Mouse (Mus musculus): ENCODE measurements around the gene Rab22a. TPM values are rescaled to one million over a fixed set of nuclear protein-coding genes. Genes with fewer than 3 reads are reported as not detected.

Gene Rab22a
- polyA plus RNA-seq, 1 experiment from 2014 or later: 33.0 TPM

DNA sequence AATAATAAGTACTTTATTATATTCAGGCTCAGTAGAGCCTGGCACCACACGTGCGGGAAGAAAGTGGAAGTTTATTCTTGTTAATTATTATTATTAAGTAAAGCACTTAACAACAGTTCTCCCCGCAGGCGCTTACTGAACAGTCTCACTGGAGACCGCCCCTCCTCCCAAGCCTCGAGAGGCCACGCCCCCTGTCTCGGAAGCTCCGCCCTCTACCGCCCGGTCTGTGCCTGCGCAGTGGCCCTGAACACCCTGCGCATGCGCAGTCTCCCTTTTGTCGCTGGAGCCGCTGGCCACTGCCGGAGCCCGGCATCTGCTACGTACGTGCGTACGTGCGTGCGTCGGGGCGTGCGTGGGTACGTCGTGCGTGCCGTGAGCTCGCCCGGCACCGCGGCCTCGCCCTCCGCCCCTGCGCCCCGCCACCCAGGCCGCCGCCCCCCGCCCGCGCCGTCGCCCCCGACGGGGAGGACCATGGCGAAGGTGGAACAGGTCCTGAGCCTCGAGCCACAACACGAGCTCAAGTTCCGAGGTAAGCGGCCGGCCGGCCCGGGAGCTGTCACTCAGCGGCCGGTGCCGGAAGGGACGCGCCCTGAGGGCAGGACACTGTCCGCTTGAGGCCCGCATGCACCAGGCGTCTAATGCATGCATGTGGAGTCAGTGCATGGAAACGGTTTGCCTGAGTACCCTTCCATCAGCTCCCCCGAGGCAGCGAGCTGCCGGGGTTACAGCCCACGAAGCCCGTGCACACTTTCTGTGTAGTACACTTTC lies 77.8 kb downstream of the Rab22a start, which contains the start of gene Vapb:
Vapb (plus strand) TSS at position 290 of the 768 bp plus-strand sequence.
- Histone ChIP-seq H3K27ac (ENCODE audit: low read depth) (peak within 1 kb of the TSS; percentile 63), H3K9ac (ENCODE audit: low read length) (peak within 1 kb of the TSS; percentile 80), H3K27me3 (replicated peaks; ENCODE audit: control insufficient read depth, insufficient read depth, low read length) (no peaks in the 10 kb centered on the region), H3K9me3 (ENCODE audit: control insufficient read depth, low read length) (no peaks in the 10 kb centered on the region), H3K4me2 (ENCODE audit: low read length) (peak within 1 kb of the TSS; percentile 92), H3K36me3 (ENCODE audit: control insufficient read depth, insufficient read depth, low read length) (0 out of 2 replicates have a peak, but pooled peaks cover 6% of the 10 kb centered on the region), H3K4me3 (ENCODE audit: low read depth, low read length) (peak within 1 kb of the TSS; percentile 69), H3K4me1 (replicated peaks; ENCODE audit: control insufficient read depth, insufficient read depth, low read length) (peaks cover 22% of the 10 kb centered on the region)
- WGBS: 1% methylated on average over 70 of the region's 70 CpGs
- DNase-seq (ENCODE audit: low spot score): peak; percentile 99
- peak; percentile 98 for ATAC-seq (replicated peaks; ENCODE audit: low FRiP score, low TSS enrichment, low read depth)

DNA sequence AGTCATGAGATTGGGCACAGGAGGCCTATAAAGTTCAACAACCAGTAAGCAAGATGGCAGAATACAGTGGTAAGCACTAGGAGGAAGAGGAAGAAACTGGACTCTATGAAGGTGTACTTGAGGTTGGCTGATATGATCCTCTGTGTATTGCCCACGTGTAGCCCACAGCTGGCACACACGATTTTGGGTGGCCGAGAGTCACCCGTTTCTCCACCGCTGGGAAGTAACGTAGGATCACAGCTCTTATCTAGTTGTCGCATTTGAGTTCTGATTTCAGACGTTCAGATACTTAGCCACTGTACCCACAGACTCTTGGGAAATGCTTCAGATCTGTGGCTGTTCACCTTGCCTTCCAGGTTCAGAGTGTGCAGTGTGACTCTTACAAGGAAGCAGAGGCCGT lies 78.7 kb downstream of the Rab22a start:
- H3K9me3 ChIP-seq (ENCODE audit: control insufficient read depth, low read length): no peaks in the 10 kb centered on the region
- no peaks in the 10 kb centered on the region for H3K27me3 ChIP-seq (replicated peaks; ENCODE audit: control insufficient read depth, insufficient read depth, low read length)
- WGBS: 82% methylated on average over 9 of the region's 9 CpGs
- peak overlapping the region; percentile 92 for H3K4me2 ChIP-seq (ENCODE audit: low read length)
- no peak for ATAC-seq (replicated peaks; ENCODE audit: low FRiP score, low TSS enrichment, low read depth)
- no peak overlapping the region for H3K27ac ChIP-seq (ENCODE audit: low read depth)
- peaks cover 30% of the 10 kb centered on the region for H3K4me1 ChIP-seq (replicated peaks; ENCODE audit: control insufficient read depth, insufficient read depth, low read length)
- DNase-seq (ENCODE audit: low spot score): no peak
- H3K9ac ChIP-seq (ENCODE audit: low read length): peak overlapping the region; percentile 80
- peak overlapping the region; percentile 69 for H3K4me3 ChIP-seq (ENCODE audit: low read depth, low read length)
- H3K36me3 ChIP-seq (ENCODE audit: control insufficient read depth, insufficient read depth, low read length): 0 out of 2 replicates have a peak, but pooled peaks cover 6% of the 10 kb centered on the region

DNA sequence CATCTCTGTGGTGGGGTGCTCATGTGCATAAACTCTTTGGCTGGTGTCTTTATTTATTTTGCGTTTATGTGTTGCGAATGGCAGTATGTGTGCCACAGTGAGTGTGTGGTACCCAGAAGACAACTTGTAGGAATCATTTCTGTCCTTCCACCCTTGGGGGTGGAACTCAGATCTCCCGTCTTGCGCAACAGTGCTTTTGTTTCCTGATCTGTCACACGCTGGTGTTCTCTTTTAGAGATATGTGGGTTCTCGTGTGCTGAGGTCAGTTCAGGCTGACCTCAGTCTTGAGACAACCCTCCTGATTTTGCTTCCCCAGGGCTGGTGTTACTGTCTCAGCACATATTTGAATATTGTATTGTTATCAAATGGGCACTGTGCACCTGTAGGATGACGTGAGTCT lies 79.5 kb downstream of the Rab22a start:
- 93% methylated on average over 7 of the region's 7 CpGs for WGBS
- H3K9me3 ChIP-seq (ENCODE audit: control insufficient read depth, low read length): no peaks in the 10 kb centered on the region
- no peak overlapping the region for H3K9ac ChIP-seq (ENCODE audit: low read length)
- no peak overlapping the region for H3K4me2 ChIP-seq (ENCODE audit: low read length)
- ATAC-seq (replicated peaks; ENCODE audit: low FRiP score, low TSS enrichment, low read depth) (no peak), DNase-seq (ENCODE audit: low spot score) (no peak)
- H3K4me1 ChIP-seq (replicated peaks; ENCODE audit: control insufficient read depth, insufficient read depth, low read length): peaks cover 37% of the 10 kb centered on the region
- no peak overlapping the region for H3K27ac ChIP-seq (ENCODE audit: low read depth)
- H3K27me3 ChIP-seq (replicated peaks; ENCODE audit: control insufficient read depth, insufficient read depth, low read length): no peaks in the 10 kb centered on the region
- 0 out of 2 replicates have a peak, but pooled peaks cover 6% of the 10 kb centered on the region for H3K36me3 ChIP-seq (ENCODE audit: control insufficient read depth, insufficient read depth, low read length)
- H3K4me3 ChIP-seq (ENCODE audit: low read depth, low read length): no peak overlapping the region

DNA sequence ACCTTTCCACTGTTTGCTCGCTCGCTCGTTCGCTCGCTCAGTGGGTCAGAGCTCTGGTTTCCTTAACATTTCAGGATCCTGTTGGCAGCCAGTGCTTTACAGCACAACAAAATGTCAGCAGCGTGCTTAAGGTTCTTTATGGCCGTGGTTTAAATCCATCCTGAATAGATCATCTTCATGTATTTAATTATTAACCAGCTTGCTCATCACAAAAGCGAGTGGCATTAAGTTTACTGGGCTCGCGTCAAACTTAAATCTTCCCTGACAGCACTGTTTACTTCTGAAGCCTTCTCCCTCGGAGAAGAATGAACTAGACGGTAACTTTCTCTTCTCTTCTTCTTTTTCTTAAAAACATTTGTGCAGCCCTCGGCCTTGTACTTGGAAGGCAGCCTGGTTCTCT lies 82.5 kb downstream of the Rab22a start:
- Histone ChIP-seq H3K27ac (ENCODE audit: low read depth) (peak overlapping the region; percentile 72), H3K9ac (ENCODE audit: low read length) (no peak overlapping the region), H3K36me3 (ENCODE audit: control insufficient read depth, insufficient read depth, low read length) (0 out of 2 replicates have a peak, but pooled peaks cover 6% of the 10 kb centered on the region), H3K27me3 (replicated peaks; ENCODE audit: control insufficient read depth, insufficient read depth, low read length) (no peaks in the 10 kb centered on the region), H3K9me3 (ENCODE audit: control insufficient read depth, low read length) (peaks cover 3% of the 10 kb centered on the region; the same call in 1 of the 2 replicates), H3K4me2 (ENCODE audit: low read length) (peak overlapping the region; percentile 28), H3K4me1 (replicated peaks; ENCODE audit: control insufficient read depth, insufficient read depth, low read length) (peaks cover 41% of the 10 kb centered on the region), H3K4me3 (ENCODE audit: low read depth, low read length) (no peak overlapping the region)
- DNase-seq (ENCODE audit: low spot score) (no peak), ATAC-seq (replicated peaks; ENCODE audit: low FRiP score, low TSS enrichment, low read depth) (no peak)
- 17% methylated on average over 13 of the region's 13 CpGs for WGBS

DNA sequence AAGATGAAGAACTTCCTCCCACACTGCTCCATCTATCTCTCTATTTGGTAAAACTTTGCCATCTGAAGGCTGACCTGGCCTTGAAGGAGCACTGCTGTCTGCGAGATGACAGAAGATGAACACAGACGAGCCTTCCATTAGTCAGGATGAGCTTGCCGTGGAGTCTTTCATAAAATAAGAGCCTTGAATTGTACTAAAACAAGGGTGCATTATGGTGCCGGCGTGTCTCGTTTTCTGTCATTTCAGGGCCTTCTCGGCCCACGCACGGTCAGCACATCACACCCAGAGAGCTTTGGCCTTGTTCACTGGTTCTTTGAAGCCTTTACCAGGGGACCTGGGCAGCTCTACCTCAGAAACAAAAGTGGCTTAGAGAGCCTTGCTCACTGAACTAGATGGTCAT lies 83.2 kb downstream of the Rab22a start:
- Histone ChIP-seq H3K4me2 (ENCODE audit: low read length) (no peak overlapping the region; the same call in 1 of the 2 replicates), H3K9ac (ENCODE audit: low read length) (no peak overlapping the region), H3K27ac (ENCODE audit: low read depth) (peak overlapping the region; percentile 72), H3K27me3 (replicated peaks; ENCODE audit: control insufficient read depth, insufficient read depth, low read length) (no peaks in the 10 kb centered on the region), H3K4me3 (ENCODE audit: low read depth, low read length) (no peak overlapping the region), H3K4me1 (replicated peaks; ENCODE audit: control insufficient read depth, insufficient read depth, low read length) (peaks cover 41% of the 10 kb centered on the region), H3K9me3 (ENCODE audit: control insufficient read depth, low read length) (peaks cover 3% of the 10 kb centered on the region; the same call in 1 of the 2 replicates), H3K36me3 (ENCODE audit: control insufficient read depth, insufficient read depth, low read length) (0 out of 2 replicates have a peak, but pooled peaks cover 6% of the 10 kb centered on the region)
- ATAC-seq (replicated peaks; ENCODE audit: low FRiP score, low TSS enrichment, low read depth) (no peak), DNase-seq (ENCODE audit: low spot score) (no peak)
- WGBS: 44% methylated on average over 9 of the region's 9 CpGs

DNA sequence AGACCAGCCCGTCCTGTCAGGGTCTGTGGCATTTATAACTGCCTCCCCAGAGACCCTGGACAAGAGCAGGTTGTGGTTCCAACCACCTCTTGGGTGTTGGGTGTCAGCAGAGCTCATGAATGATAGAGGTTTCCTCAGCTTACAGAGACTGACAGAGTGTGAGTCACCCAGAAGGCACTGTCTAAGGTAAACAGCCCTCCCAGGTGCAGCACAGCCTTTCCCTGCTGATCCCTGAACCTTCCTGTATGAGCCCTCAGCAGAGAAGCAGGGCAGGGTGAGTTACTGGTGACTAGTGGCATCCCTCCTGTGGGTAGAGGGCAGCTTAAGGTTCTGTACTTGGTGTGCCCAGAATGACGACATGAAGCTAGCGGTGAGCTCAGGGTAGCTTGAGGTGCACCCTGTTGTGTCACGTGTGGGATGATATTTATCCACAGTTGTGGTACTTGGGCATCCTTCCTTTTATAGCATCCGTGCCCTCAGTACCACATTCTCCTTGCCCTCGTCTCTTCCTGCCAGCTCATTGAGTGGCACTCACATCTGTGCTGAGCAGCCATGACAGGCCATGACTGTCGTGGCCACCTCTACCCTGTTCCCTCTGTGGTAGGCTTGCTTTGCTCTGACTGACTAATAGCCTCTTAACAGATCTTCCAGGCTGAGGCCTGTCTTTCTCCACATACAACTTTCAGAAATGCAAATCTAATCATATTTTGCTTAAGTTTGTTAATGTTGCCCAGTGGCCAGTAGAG lies 84.7 kb downstream of the Rab22a start:
- H3K36me3 ChIP-seq (ENCODE audit: control insufficient read depth, insufficient read depth, low read length): no peaks in the 10 kb centered on the region
- no peak overlapping the region for H3K4me3 ChIP-seq (ENCODE audit: low read depth, low read length)
- H3K9me3 ChIP-seq (ENCODE audit: control insufficient read depth, low read length): peaks cover 3% of the 10 kb centered on the region; the same call in 1 of the 2 replicates
- no peak overlapping the region for H3K4me2 ChIP-seq (ENCODE audit: low read length)
- H3K27me3 ChIP-seq (replicated peaks; ENCODE audit: control insufficient read depth, insufficient read depth, low read length): no peaks in the 10 kb centered on the region
- no peak overlapping the region for H3K9ac ChIP-seq (ENCODE audit: low read length)
- H3K27ac ChIP-seq (ENCODE audit: low read depth): no peak overlapping the region
- ATAC-seq (replicated peaks; ENCODE audit: low FRiP score, low TSS enrichment, low read depth): 0 out of 2 replicates have a peak, but pooled peaks have one; percentile 21
- no peak for DNase-seq (ENCODE audit: low spot score)
- peaks cover 31% of the 10 kb centered on the region for H3K4me1 ChIP-seq (replicated peaks; ENCODE audit: control insufficient read depth, insufficient read depth, low read length)
- 83% methylated on average over 7 of the region's 7 CpGs for WGBS

DNA sequence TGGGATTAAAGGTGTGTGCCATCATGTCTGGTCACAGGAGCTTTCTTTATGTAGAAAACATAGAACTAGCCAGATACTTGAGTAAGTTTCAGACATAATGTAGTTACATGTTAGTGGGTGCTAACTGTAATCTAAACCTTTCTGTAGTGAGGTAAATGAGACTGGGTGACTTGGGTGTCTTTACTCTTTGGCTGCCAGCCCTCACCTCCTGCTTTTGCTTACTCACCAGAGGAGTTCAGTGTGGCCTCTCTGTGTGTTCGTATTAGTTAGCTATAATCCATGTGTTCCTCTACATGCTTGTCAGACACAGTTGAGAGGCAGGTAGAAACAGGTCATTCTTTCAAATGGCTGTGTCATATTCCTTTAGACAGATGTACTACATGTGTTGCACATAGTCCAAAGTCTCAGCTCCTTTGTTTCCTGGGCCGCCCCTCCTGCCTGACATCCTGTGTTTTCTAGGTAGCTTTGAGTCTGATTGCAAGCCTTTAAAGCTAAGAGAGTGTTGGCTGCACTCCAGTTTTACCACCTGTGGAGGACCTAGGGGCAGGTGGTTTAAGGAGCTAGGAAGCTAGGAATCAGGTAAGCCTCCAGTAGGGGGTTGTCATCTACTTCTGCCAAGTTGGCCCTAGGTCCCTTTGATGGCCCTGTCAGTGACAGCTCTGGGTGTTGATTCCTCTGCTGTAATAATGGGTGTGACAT lies 89.5 kb downstream of the Rab22a start:
- DNase-seq (ENCODE audit: low spot score): no peak
- Histone ChIP-seq H3K27me3 (replicated peaks; ENCODE audit: control insufficient read depth, insufficient read depth, low read length) (no peaks in the 10 kb centered on the region), H3K4me3 (ENCODE audit: low read depth, low read length) (no peak overlapping the region), H3K9me3 (ENCODE audit: control insufficient read depth, low read length) (peaks cover 3% of the 10 kb centered on the region; the same call in 1 of the 2 replicates), H3K9ac (ENCODE audit: low read length) (no peak overlapping the region), H3K4me2 (ENCODE audit: low read length) (no peak overlapping the region), H3K36me3 (ENCODE audit: control insufficient read depth, insufficient read depth, low read length) (peaks cover 5% of the 10 kb centered on the region; the same call in 1 of the 2 replicates), H3K4me1 (replicated peaks; ENCODE audit: control insufficient read depth, insufficient read depth, low read length) (0 out of 2 replicates have a peak, but pooled peaks cover 5% of the 10 kb centered on the region), H3K27ac (ENCODE audit: low read depth) (no peak overlapping the region)
- no peak for ATAC-seq (replicated peaks; ENCODE audit: low FRiP score, low TSS enrichment, low read depth)
- 91% methylated on average over 2 of the region's 2 CpGs for WGBS
